Mouse (Mus musculus) embryonic facial prominence, embryonic 14.5 days (tissue): ENCODE measurements around the gene Ndufa11. TPM values are rescaled to one million over a fixed set of nuclear protein-coding genes. Genes with fewer than 3 reads are reported as not detected.

ENCODE experiments used
- ATAC-seq: fragments of 200-750 bp; cut with Nextera tagmentation; 2 replicates; pipeline ENCODE4 v1.8.0; 2017; ENCODE audit warnings: low read depth, moderate number of reproducible peaks, moderate TSS enrichment
- DNase-seq: peaks from one replicate; pipeline ENCODE4 v3.0.0-alpha.2; 2015; ENCODE audit warnings: low spot score
- H3K27ac ChIP-seq: fragments of 300-500 bp; sonication (generic); replicated peaks from 2 replicates; pipeline ENCODE4 v1.5.1; 2014; ENCODE audit warnings: low read depth, mild to moderate bottlenecking, low read length, moderate library complexity
- H3K27me3 ChIP-seq: fragments of 300-500 bp; sonication (generic); replicated peaks from 2 replicates; pipeline ENCODE4 v1.6.1; 2014; ENCODE audit warnings: low read length; ENCODE audit not compliant: control insufficient read depth, insufficient read depth
- H3K36me3 ChIP-seq: fragments of 300-500 bp; sonication (generic); 2 replicates; pipeline ENCODE4 v1.6.1; 2014; ENCODE audit warnings: low read length, mixed read lengths; ENCODE audit not compliant: control insufficient read depth, insufficient read depth
- H3K4me1 ChIP-seq: fragments of 300-500 bp; sonication (generic); 2 replicates; pipeline ENCODE4 v1.6.1; 2014; ENCODE audit warnings: antibody characterized with exemption, low read length; ENCODE audit not compliant: control insufficient read depth, insufficient read depth
- H3K4me2 ChIP-seq: fragments of 300-500 bp; sonication (generic); 2 replicates; pipeline ENCODE4 v1.6.1; 2014; ENCODE audit warnings: low read depth, mild to moderate bottlenecking, low read length, moderate library complexity, mixed read lengths
- H3K4me3 ChIP-seq: fragments of 300-500 bp; sonication (generic); 2 replicates; pipeline ENCODE4 v1.5.1; 2014; ENCODE audit warnings: low read depth, mild to moderate bottlenecking, low read length
- H3K9ac ChIP-seq: fragments of 300-500 bp; sonication (generic); 2 replicates; pipeline ENCODE4 v1.6.1; 2014; ENCODE audit warnings: low read depth, mild to moderate bottlenecking, low read length, moderate library complexity, mixed read lengths
- H3K9me3 ChIP-seq: fragments of 300-500 bp; sonication (generic); 2 replicates; pipeline ENCODE4 v1.6.1; 2016; ENCODE audit warnings: low read length; ENCODE audit not compliant: control insufficient read depth
- WGBS: fragments of 180-500 bp; shearing (Covaris S2); extraction: QIAGEN DNeasy Blood & Tissue Kit; methylation state at CpG from one replicate; pipeline ENCODE4 v1.1.7; 2014; 5-methylcytosine and 5-hydroxymethylcytosine counted together
- polyA plus RNA-seq: library from polyadenylated mRNA; unstranded; fragments of >200 nt; fragmentation: Nextera tagmentation; extraction: Ambion mirVana; gene quantifications from 2 replicates; pipeline ENCODE4 v1.2.1, GENCODE M21; 2014

The Ndufa11 gene
- polyA plus RNA-seq, 1 experiment from 2014 or later: 466 TPM

DNA sequence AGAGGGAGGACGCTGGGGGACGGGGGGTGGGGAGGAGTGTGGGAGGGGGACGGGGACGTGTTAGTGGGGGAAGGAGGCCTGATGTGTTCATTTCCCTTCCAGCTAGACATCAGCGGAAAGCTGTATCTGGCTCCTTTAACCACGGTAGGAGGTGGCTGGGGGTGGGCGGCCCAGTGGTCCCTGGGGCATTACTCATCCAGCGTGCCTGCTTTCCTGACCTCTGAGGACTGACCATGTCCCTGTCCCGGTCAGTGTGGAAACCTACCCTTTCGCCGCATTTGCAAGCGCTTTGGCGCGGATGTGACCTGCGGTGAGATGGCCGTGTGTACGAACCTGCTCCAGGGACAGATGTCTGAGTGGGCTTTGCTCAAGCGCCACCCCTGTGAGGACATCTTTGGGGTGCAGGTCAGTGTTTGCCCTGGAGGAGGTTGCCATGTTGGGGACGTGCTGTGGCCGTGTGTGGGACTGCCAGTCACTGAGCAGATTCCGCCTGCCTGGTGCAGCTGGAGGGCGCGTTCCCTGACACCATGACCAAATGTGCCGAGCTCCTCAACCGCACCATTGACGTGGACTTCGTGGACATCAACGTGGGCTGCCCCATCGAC, 50.1 kb downstream of the Ndufa11 start:
- 92% methylated on average over 26 of the region's 29 CpGs for whole genome bisulfite sequencing
- DNase-seq (no peak), ATAC-seq (no peak)
- Histone ChIP-seq H3K27ac (no peak overlapping the region), H3K9me3 (no peaks in the 10 kb centered on the region), H3K27me3 (no peaks in the 10 kb centered on the region), H3K4me3 (no peak overlapping the region), H3K4me1 (peaks cover 10% of the 10 kb centered on the region), H3K9ac (no peak overlapping the region), H3K36me3 (peaks cover 43% of the 10 kb centered on the region), H3K4me2 (no peak overlapping the region)

DNA sequence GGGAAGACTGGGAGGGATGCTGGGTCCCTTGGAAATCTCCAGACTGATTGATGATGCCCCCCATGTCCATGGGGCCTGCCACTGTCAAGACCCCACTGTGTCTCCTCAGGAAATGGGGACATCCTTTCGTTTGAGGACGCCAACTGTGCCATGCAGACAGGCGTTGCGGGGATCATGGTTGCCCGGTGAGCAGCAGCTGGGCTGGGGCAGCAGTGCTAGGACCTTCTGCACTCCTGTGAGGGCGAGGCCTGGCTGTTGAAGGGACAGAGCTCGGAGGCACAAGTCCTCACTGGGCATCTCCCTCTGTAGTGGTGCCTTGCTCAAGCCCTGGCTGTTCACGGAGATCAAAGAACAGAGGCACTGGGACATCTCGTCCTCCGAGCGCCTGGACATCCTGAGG, 51.4 kb downstream of the Ndufa11 start:
- Histone ChIP-seq H3K9ac (no peak overlapping the region), H3K4me1 (peaks cover 4% of the 10 kb centered on the region; the same call in 1 of the 2 replicates), H3K27ac (no peak overlapping the region), H3K4me3 (no peak overlapping the region), H3K27me3 (no peaks in the 10 kb centered on the region), H3K36me3 (peaks cover 43% of the 10 kb centered on the region), H3K4me2 (no peak overlapping the region), H3K9me3 (no peaks in the 10 kb centered on the region)
- DNase-seq: no peak
- WGBS: 89% methylated on average over 11 of the region's 11 CpGs
- ATAC-seq: no peak

DNA sequence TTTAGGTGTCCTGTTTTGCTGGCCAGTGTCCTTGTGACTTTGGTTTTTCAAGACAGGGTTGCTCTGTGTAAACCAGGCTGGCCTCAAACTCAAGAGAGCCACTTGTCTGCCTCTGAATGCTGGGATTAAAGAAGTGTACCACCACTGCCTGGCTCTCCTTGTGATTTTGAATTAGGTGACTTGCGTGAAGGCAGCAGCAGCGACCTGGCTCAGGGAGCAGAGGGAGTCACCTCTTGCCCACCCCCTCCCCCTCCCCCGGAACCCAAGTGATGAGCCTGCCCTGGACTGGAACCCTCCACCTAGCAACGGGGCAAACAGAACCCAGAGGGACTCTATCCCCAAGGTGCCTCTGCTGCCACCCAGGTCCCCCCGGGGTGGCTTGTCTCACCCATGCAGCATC, 52.4 kb downstream of the Ndufa11 start, which contains the start of gene Prr22:
Gene Prr22, plus strand, starts transcription at position 301 of the 400 bp plus-strand sequence.
- H3K4me2 ChIP-seq: no peak within 1 kb of the TSS
- H3K4me1 ChIP-seq: peaks cover 4% of the 10 kb centered on the region; the same call in 1 of the 2 replicates
- ATAC-seq: no peak
- H3K9ac ChIP-seq: no peak within 1 kb of the TSS
- H3K4me3 ChIP-seq: no peak within 1 kb of the TSS
- no peaks in the 10 kb centered on the region for H3K9me3 ChIP-seq
- H3K36me3 ChIP-seq: peaks cover 43% of the 10 kb centered on the region
- H3K27me3 ChIP-seq: no peaks in the 10 kb centered on the region
- no peak within 1 kb of the TSS for H3K27ac ChIP-seq
- 91% methylated on average over 5 of the region's 5 CpGs for WGBS
- no peak for DNase-seq

Other genes with a start within 250 kb of the Ndufa11 start
- gene Ptprs, start 241.3 kb upstream of the Ndufa11 start, polyA plus RNA-seq: 104 and 116 TPM in 2 replicates
- gene Znrf4, start 205.3 kb upstream of the Ndufa11 start, polyA plus RNA-seq: not detected in 2 replicates
- 3.9 and 4.2 TPM in 2 replicates for gene Gm20219, start 163.4 kb upstream of the Ndufa11 start, polyA plus RNA-seq
- 50.2 and 54.8 TPM in 2 replicates for gene Safb2, start 133.2 kb upstream of the Ndufa11 start, polyA plus RNA-seq
- 62.9 and 68.2 TPM in 2 replicates for gene Safb, start 132.9 kb upstream of the Ndufa11 start, polyA plus RNA-seq
- gene 2410015M20Rik, start 108.0 kb upstream of the Ndufa11 start, polyA plus RNA-seq: 271 and 281 TPM in 2 replicates
- 2,068 and 2,222 TPM in 2 replicates for gene Rpl36, start 104.4 kb upstream of the Ndufa11 start, polyA plus RNA-seq
- gene Lonp1, start 90.9 kb upstream of the Ndufa11 start, polyA plus RNA-seq: 44.0 and 51.8 TPM in 2 replicates
- gene Catsperd, start 89.6 kb upstream of the Ndufa11 start, polyA plus RNA-seq: 0.24 and 0.31 TPM in 2 replicates
- 78.8 and 87.8 TPM in 2 replicates for gene Ranbp3, start 44.5 kb upstream of the Ndufa11 start, polyA plus RNA-seq
- gene Vmac, start 255 bp downstream of the Ndufa11 start, polyA plus RNA-seq: 18.6 and 21.4 TPM in 2 replicates
- 14.0 and 17.4 TPM in 2 replicates for gene Nrtn, start 39.8 kb downstream of the Ndufa11 start, polyA plus RNA-seq
- gene Dus3l, start 47.0 kb downstream of the Ndufa11 start, polyA plus RNA-seq: 33.3 and 42.0 TPM in 2 replicates
- gene Prr22, start 52.5 kb downstream of the Ndufa11 start, polyA plus RNA-seq: 0.61 and 1.2 TPM in 2 replicates
- 3.5 and 5.3 TPM in 2 replicates for gene Rfx2, start 113.2 kb downstream of the Ndufa11 start, polyA plus RNA-seq
- not detected in 2 replicates for gene Acsbg2, start 156.7 kb downstream of the Ndufa11 start, polyA plus RNA-seq
- 0.14 and 0.26 TPM in 2 replicates for gene 1700061G19Rik, start 157.7 kb downstream of the Ndufa11 start, polyA plus RNA-seq
- gene Mllt1, start 217.6 kb downstream of the Ndufa11 start, polyA plus RNA-seq: 24.7 and 32.7 TPM in 2 replicates